Mouse (Mus musculus): ENCODE results near the gene Cstad. TPM values are rescaled to one million over a fixed set of nuclear protein-coding genes. Genes with fewer than 3 reads are reported as not detected.
A peak's percentile ranks its signal among the peaks of the same experiment; 100 is the strongest.

Cstad gene
- total and polyA plus RNA-seq, 2 experiments from 2014 or later: 0.55 to 0.64 TPM

- Histone ChIP-seq H3K9ac (replicated peaks; ENCODE audit: low read length, poor library complexity, severe bottlenecking) (peak overlapping the region; percentile 13), H3K27me3 (ENCODE audit: insufficient read depth, low read length) (no peaks in the 10 kb centered on the region), H3K4me1 (ENCODE audit: insufficient read depth, low read length) (peaks cover 32% of the 10 kb centered on the region), H3K27ac (ENCODE audit: low read depth, low read length) (peak overlapping the region; percentile 97), H3K4me2 (ENCODE audit: low read depth, low read length, poor library complexity, severe bottlenecking) (peak overlapping the region; percentile 10), H3K9me3 (ENCODE audit: low read length) (no peaks in the 10 kb centered on the region), H3K36me3 (ENCODE audit: insufficient read depth, low read length) (no peaks in the 10 kb centered on the region), H3K4me3 (ENCODE audit: low read depth, low read length) (no peak overlapping the region)
- peak; percentile 56 for DNase-seq (ENCODE audit: low spot score)
- WGBS: 11% methylated on average over 13 of the region's 13 CpGs
- 0 out of 2 replicates have a peak, but pooled peaks have one; percentile 36 for ATAC-seq (ENCODE audit: low FRiP score)
- no peak for TF ChIP-seq CTCF (IDR thresholded peaks at IDR 0.05)
Observed at GRCm38 (mm10) chr2:30647882-30648494, 53.1 kb downstream of the Cstad start.

GRCm38 (mm10) chr2:30650249-30650648 is 55.4 kb downstream of the Cstad start:
- peak overlapping the region; percentile 34; the same call in 1 of the 2 replicates for H3K27ac ChIP-seq (ENCODE audit: low read depth, low read length)
- H3K9ac ChIP-seq (replicated peaks; ENCODE audit: low read length, poor library complexity, severe bottlenecking): no peak overlapping the region
- no peaks in the 10 kb centered on the region for H3K9me3 ChIP-seq (ENCODE audit: low read length)
- H3K27me3 ChIP-seq (ENCODE audit: insufficient read depth, low read length): no peaks in the 10 kb centered on the region
- H3K4me1 ChIP-seq (ENCODE audit: insufficient read depth, low read length): peaks cover 45% of the 10 kb centered on the region
- no peak overlapping the region for H3K4me2 ChIP-seq (ENCODE audit: low read depth, low read length, poor library complexity, severe bottlenecking)
- TF ChIP-seq CTCF (IDR thresholded peaks at IDR 0.05): no peak
- 50% methylated on average over 9 of the region's 9 CpGs for WGBS
- ATAC-seq (ENCODE audit: low FRiP score): no peak
- H3K36me3 ChIP-seq (ENCODE audit: insufficient read depth, low read length): no peaks in the 10 kb centered on the region
- no peak overlapping the region for H3K4me3 ChIP-seq (ENCODE audit: low read depth, low read length)
- peak; percentile 47 for DNase-seq (ENCODE audit: low spot score)

GRCm38 (mm10) chr2:30651831-30652230 is 57.0 kb downstream of the Cstad start:
- TF ChIP-seq CTCF (IDR thresholded peaks at IDR 0.05): no peak
- ATAC-seq (ENCODE audit: low FRiP score) (no peak), DNase-seq (ENCODE audit: low spot score) (no peak)
- H3K4me3 ChIP-seq (ENCODE audit: low read depth, low read length): no peak overlapping the region
- H3K9me3 ChIP-seq (ENCODE audit: low read length): no peaks in the 10 kb centered on the region
- H3K36me3 ChIP-seq (ENCODE audit: insufficient read depth, low read length): no peaks in the 10 kb centered on the region
- peaks cover 49% of the 10 kb centered on the region for H3K4me1 ChIP-seq (ENCODE audit: insufficient read depth, low read length)
- 94% methylated on average over 1 of the region's 1 CpGs for WGBS
- H3K4me2 ChIP-seq (ENCODE audit: low read depth, low read length, poor library complexity, severe bottlenecking): no peak overlapping the region
- H3K9ac ChIP-seq (replicated peaks; ENCODE audit: low read length, poor library complexity, severe bottlenecking): 0 out of 2 replicates have a peak overlapping the region, but pooled peaks have one; percentile 8
- peak overlapping the region; percentile 86 for H3K27ac ChIP-seq (ENCODE audit: low read depth, low read length)
- H3K27me3 ChIP-seq (ENCODE audit: insufficient read depth, low read length): no peaks in the 10 kb centered on the region

- H3K27ac ChIP-seq (ENCODE audit: low read depth, low read length): peak overlapping the region; percentile 86
- WGBS: 5% methylated on average over 13 of the region's 13 CpGs
- no peak overlapping the region for H3K4me2 ChIP-seq (ENCODE audit: low read depth, low read length, poor library complexity, severe bottlenecking)
Observed at GRCm38 (mm10) chr2:30652581-30653037, 57.8 kb downstream of the Cstad start.

GRCm38 (mm10) chr2:30653046-30653445 is 58.2 kb downstream of the Cstad start:
- TF ChIP-seq CTCF (IDR thresholded peaks at IDR 0.05): no peak
- peaks cover 49% of the 10 kb centered on the region for H3K4me1 ChIP-seq (ENCODE audit: insufficient read depth, low read length)
- DNase-seq (ENCODE audit: low spot score) (no peak), ATAC-seq (ENCODE audit: low FRiP score) (no peak)
- H3K4me2 ChIP-seq (ENCODE audit: low read depth, low read length, poor library complexity, severe bottlenecking): no peak overlapping the region
- H3K27ac ChIP-seq (ENCODE audit: low read depth, low read length): peak overlapping the region; percentile 86
- H3K27me3 ChIP-seq (ENCODE audit: insufficient read depth, low read length): no peaks in the 10 kb centered on the region
- H3K9ac ChIP-seq (replicated peaks; ENCODE audit: low read length, poor library complexity, severe bottlenecking): peak overlapping the region; percentile 29; the same call in 1 of the 2 replicates
- no peaks in the 10 kb centered on the region for H3K36me3 ChIP-seq (ENCODE audit: insufficient read depth, low read length)
- H3K9me3 ChIP-seq (ENCODE audit: low read length): no peaks in the 10 kb centered on the region
- 67% methylated on average over 4 of the region's 4 CpGs for WGBS
- H3K4me3 ChIP-seq (ENCODE audit: low read depth, low read length): no peak overlapping the region

More at GRCm38 (mm10) chr2:30652581-30653037, 57.8 kb downstream of the Cstad start:
- TF ChIP-seq CTCF (IDR thresholded peaks at IDR 0.05): no peak
- Histone ChIP-seq H3K9me3 (ENCODE audit: low read length) (no peaks in the 10 kb centered on the region), H3K4me3 (ENCODE audit: low read depth, low read length) (no peak overlapping the region), H3K36me3 (ENCODE audit: insufficient read depth, low read length) (no peaks in the 10 kb centered on the region), H3K9ac (replicated peaks; ENCODE audit: low read length, poor library complexity, severe bottlenecking) (peak overlapping the region; percentile 29; the same call in 1 of the 2 replicates), H3K27me3 (ENCODE audit: insufficient read depth, low read length) (no peaks in the 10 kb centered on the region), H3K4me1 (ENCODE audit: insufficient read depth, low read length) (peaks cover 49% of the 10 kb centered on the region)
- ATAC-seq (ENCODE audit: low FRiP score): no peak
- DNase-seq (ENCODE audit: low spot score): peak; percentile 67

GRCm38 (mm10) chr2:30654158-30654557 is 59.3 kb downstream of the Cstad start:
- Histone ChIP-seq H3K36me3 (ENCODE audit: insufficient read depth, low read length) (no peaks in the 10 kb centered on the region), H3K4me3 (ENCODE audit: low read depth, low read length) (no peak overlapping the region), H3K9me3 (ENCODE audit: low read length) (no peaks in the 10 kb centered on the region), H3K4me2 (ENCODE audit: low read depth, low read length, poor library complexity, severe bottlenecking) (no peak overlapping the region), H3K27me3 (ENCODE audit: insufficient read depth, low read length) (no peaks in the 10 kb centered on the region), H3K9ac (replicated peaks; ENCODE audit: low read length, poor library complexity, severe bottlenecking) (no peak overlapping the region), H3K27ac (ENCODE audit: low read depth, low read length) (peak overlapping the region; percentile 69), H3K4me1 (ENCODE audit: insufficient read depth, low read length) (peaks cover 53% of the 10 kb centered on the region)
- WGBS: 22% methylated on average over 9 of the region's 9 CpGs
- ATAC-seq (ENCODE audit: low FRiP score): no peak
- no peak for TF ChIP-seq CTCF (IDR thresholded peaks at IDR 0.05)
- no peak for DNase-seq (ENCODE audit: low spot score)

Data from midbrain, postnatal 0 days (tissue).